Mouse (Mus musculus): ENCODE data around the gene Ypel1. TPM values are rescaled to one million over a fixed set of nuclear protein-coding genes. Genes with fewer than 3 reads are reported as not detected.

The Ypel1 gene
- polyA plus RNA-seq, 1 experiment from 2014 or later: 174 TPM

GRCm38 (mm10) chr16:17076869-17077268 is 7.4 kb downstream of the Ypel1 start:
- Histone ChIP-seq H3K4me2 (ENCODE audit: low read length) (no peak overlapping the region), H3K9me3 (ENCODE audit: control insufficient read depth, low read length) (no peaks in the 10 kb centered on the region), H3K4me1 (ENCODE audit: control insufficient read depth, insufficient read depth, low read length) (peaks cover 4% of the 10 kb centered on the region), H3K9ac (replicated peaks; ENCODE audit: low read length) (no peak overlapping the region), H3K27me3 (ENCODE audit: control insufficient read depth, insufficient read depth, low read length) (no peaks in the 10 kb centered on the region), H3K36me3 (ENCODE audit: control insufficient read depth, insufficient read depth, low read length) (peaks cover 69% of the 10 kb centered on the region), H3K4me3 (replicated peaks; ENCODE audit: low read depth, low read length) (no peak overlapping the region), H3K27ac (replicated peaks; ENCODE audit: low read depth, low read length) (no peak overlapping the region)
- ATAC-seq (ENCODE audit: low FRiP score, low TSS enrichment) (no peak), DNase-seq (no peak)

GRCm38 (mm10) chr16:17078101-17078500 is 8.6 kb downstream of the Ypel1 start:
- Histone ChIP-seq H3K4me1 (ENCODE audit: control insufficient read depth, insufficient read depth, low read length) (no peaks in the 10 kb centered on the region), H3K9ac (replicated peaks; ENCODE audit: low read length) (no peak overlapping the region), H3K4me3 (replicated peaks; ENCODE audit: low read depth, low read length) (no peak overlapping the region), H3K9me3 (ENCODE audit: control insufficient read depth, low read length) (no peaks in the 10 kb centered on the region), H3K27ac (replicated peaks; ENCODE audit: low read depth, low read length) (no peak overlapping the region), H3K27me3 (ENCODE audit: control insufficient read depth, insufficient read depth, low read length) (no peaks in the 10 kb centered on the region), H3K36me3 (ENCODE audit: control insufficient read depth, insufficient read depth, low read length) (peaks cover 77% of the 10 kb centered on the region), H3K4me2 (ENCODE audit: low read length) (no peak overlapping the region)
- no peak for ATAC-seq (ENCODE audit: low FRiP score, low TSS enrichment)
- whole genome bisulfite sequencing: 83% methylated on average over 7 of the region's 7 CpGs
- peak; percentile 30 for DNase-seq

DNA sequence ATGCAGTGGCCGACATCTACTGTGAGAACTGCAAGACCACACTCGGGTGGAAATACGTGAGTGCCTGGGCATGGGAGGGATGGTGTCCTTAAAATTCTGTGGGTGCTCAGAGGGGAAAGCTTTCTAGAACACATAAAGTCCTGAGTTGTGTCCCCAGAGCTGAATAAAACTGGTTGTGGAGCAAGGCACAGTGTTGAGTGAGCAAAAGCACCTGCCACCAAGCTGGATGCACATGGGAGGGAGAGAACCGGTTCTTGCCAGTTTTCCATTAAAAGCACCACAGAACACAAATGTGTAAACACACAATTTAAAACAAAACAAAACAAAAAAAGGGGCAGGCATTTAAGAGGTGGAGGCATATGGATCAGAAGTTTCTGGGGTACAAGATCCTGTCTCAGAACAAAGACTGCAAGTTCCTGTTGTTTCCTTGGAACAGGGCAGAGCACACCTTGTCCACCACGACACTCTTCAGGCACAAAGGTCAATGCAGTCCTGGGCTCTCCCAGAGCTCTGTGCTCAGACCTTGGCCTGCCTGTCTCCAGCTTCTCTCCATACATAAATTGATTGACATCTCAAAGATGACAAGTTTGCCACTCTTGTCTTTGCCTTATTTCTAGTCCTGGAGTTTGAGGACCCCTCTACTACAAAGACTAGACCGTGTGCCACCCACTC is 12.8 kb downstream of the Ypel1 start:
- peaks cover 86% of the 10 kb centered on the region for H3K36me3 ChIP-seq (ENCODE audit: control insufficient read depth, insufficient read depth, low read length)

DNA sequence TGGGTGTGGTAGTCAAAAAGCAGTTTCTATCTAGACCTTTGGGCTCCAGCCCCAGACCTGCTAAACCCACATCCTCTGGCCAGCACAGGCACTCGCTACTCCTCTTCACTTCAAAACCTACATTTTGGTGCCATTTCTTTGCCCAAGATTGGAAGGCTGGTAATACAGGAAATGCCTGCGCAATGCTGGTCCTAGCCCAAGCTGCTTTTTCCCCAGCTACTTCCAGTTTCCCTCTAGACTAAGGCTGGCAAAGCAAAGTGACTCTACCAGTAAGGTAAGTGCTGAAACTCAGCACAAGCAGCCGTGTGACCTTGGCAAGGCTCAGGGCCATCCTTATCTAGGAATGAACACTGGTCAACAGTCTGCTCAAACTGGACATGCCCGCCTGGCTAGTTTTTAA is 16.1 kb downstream of the Ypel1 start:
- Histone ChIP-seq H3K9me3 (ENCODE audit: control insufficient read depth, low read length) (no peaks in the 10 kb centered on the region), H3K4me3 (replicated peaks; ENCODE audit: low read depth, low read length) (no peak overlapping the region), H3K27ac (replicated peaks; ENCODE audit: low read depth, low read length) (no peak overlapping the region), H3K4me1 (ENCODE audit: control insufficient read depth, insufficient read depth, low read length) (no peaks in the 10 kb centered on the region), H3K36me3 (ENCODE audit: control insufficient read depth, insufficient read depth, low read length) (peaks cover 94% of the 10 kb centered on the region), H3K9ac (replicated peaks; ENCODE audit: low read length) (no peak overlapping the region), H3K4me2 (ENCODE audit: low read length) (no peak overlapping the region), H3K27me3 (ENCODE audit: control insufficient read depth, insufficient read depth, low read length) (no peaks in the 10 kb centered on the region)
- whole genome bisulfite sequencing: 94% methylated on average over 4 of the region's 4 CpGs
- no peak for ATAC-seq (ENCODE audit: low FRiP score, low TSS enrichment)
- no peak for DNase-seq

More for the DNA sequence above, 12.8 kb downstream of the Ypel1 start:
- Histone ChIP-seq H3K4me3 (replicated peaks; ENCODE audit: low read depth, low read length) (no peak overlapping the region), H3K27me3 (ENCODE audit: control insufficient read depth, insufficient read depth, low read length) (no peaks in the 10 kb centered on the region), H3K4me1 (ENCODE audit: control insufficient read depth, insufficient read depth, low read length) (no peaks in the 10 kb centered on the region), H3K9me3 (ENCODE audit: control insufficient read depth, low read length) (no peaks in the 10 kb centered on the region), H3K4me2 (ENCODE audit: low read length) (no peak overlapping the region), H3K27ac (replicated peaks; ENCODE audit: low read depth, low read length) (no peak overlapping the region), H3K9ac (replicated peaks; ENCODE audit: low read length) (no peak overlapping the region)
- DNase-seq (no peak), ATAC-seq (ENCODE audit: low FRiP score, low TSS enrichment) (no peak)
- WGBS: 89% methylated on average over 6 of the region's 6 CpGs

DNA sequence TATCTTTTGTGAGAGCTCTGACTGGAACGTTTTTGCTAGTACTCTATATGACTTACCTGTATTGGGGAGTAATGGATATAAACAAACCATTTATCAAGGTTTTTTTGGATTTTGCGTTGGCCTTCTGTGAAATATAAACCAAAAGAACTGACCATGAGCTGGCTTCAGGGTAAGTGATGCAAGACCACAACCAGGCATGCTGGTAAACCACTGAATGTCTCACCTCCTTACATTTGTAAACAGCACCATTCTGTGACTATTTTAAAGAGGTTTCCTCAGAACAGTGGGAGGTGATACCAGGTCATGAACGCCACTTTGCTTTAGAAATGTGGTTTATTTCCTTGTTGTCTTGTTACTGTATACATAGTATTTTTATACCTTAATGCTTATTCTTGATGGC is 16.7 kb downstream of the Ypel1 start:
- no peak for DNase-seq
- H3K36me3 ChIP-seq (ENCODE audit: control insufficient read depth, insufficient read depth, low read length): peaks cover 97% of the 10 kb centered on the region
- H3K27me3 ChIP-seq (ENCODE audit: control insufficient read depth, insufficient read depth, low read length): no peaks in the 10 kb centered on the region
- H3K27ac ChIP-seq (replicated peaks; ENCODE audit: low read depth, low read length): no peak overlapping the region
- ATAC-seq (ENCODE audit: low FRiP score, low TSS enrichment): no peak
- no peak overlapping the region for H3K4me2 ChIP-seq (ENCODE audit: low read length)
- no peak overlapping the region for H3K9ac ChIP-seq (replicated peaks; ENCODE audit: low read length)
- no peak overlapping the region for H3K4me3 ChIP-seq (replicated peaks; ENCODE audit: low read depth, low read length)
- WGBS: 94% methylated on average over 3 of the region's 3 CpGs
- H3K4me1 ChIP-seq (ENCODE audit: control insufficient read depth, insufficient read depth, low read length): no peaks in the 10 kb centered on the region
- H3K9me3 ChIP-seq (ENCODE audit: control insufficient read depth, low read length): no peaks in the 10 kb centered on the region

DNA sequence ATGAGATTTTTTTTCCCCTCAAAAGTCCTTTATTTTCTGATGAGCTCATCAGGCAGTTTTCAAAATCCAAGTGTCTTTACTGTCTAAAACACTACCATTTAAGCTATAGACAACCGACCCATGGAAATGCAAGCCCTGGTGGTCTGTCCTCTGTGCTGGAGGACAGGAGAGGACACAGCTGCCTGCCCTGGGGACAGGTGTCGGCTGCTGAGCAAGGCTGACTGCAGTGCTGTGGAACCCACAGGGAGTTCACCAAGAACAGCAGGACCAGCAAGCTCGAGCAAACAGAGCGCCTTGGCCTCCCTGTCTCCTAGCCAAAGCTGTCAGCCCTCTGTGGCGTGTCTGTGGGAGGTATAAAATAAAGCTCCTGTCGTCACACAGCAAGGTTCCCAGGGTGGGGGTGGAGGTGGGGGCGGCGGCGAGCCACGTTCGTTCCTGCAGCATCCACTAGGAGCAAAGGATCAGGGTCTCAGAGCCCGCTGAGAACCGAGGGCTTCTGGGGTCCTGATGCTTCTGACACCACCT is 17.2 kb downstream of the Ypel1 start:
- DNase-seq (no peak), ATAC-seq (ENCODE audit: low FRiP score, low TSS enrichment) (no peak)
- H3K27me3 ChIP-seq (ENCODE audit: control insufficient read depth, insufficient read depth, low read length): no peaks in the 10 kb centered on the region
- no peaks in the 10 kb centered on the region for H3K9me3 ChIP-seq (ENCODE audit: control insufficient read depth, low read length)
- H3K4me2 ChIP-seq (ENCODE audit: low read length): no peak overlapping the region
- no peak overlapping the region for H3K27ac ChIP-seq (replicated peaks; ENCODE audit: low read depth, low read length)
- H3K4me3 ChIP-seq (replicated peaks; ENCODE audit: low read depth, low read length): no peak overlapping the region
- H3K4me1 ChIP-seq (ENCODE audit: control insufficient read depth, insufficient read depth, low read length): no peaks in the 10 kb centered on the region
- peaks cover 97% of the 10 kb centered on the region for H3K36me3 ChIP-seq (ENCODE audit: control insufficient read depth, insufficient read depth, low read length)
- H3K9ac ChIP-seq (replicated peaks; ENCODE audit: low read length): no peak overlapping the region
- 77% methylated on average over 13 of the region's 13 CpGs for WGBS

DNA sequence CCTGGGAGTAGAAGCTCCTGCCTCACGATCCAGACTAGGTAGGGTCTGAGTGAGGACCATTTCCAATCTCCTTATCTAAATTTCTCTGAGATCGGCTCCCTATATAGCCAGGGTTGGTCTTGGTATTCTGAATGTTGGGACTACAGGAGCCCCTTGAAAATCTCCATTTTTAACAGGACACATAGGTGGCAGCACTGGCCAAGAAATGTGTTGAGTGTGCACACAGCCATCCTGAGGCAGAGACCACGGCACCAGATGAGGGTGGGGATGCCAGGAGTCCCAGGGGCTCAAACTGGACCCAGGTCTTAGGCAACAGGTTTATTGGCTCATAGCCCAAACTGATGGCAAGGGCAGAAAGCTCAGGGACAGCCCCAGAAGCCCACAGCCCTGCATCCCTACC is 18.9 kb downstream of the Ypel1 start:
- H3K4me2 ChIP-seq (ENCODE audit: low read length): no peak overlapping the region
- no peaks in the 10 kb centered on the region for H3K4me1 ChIP-seq (ENCODE audit: control insufficient read depth, insufficient read depth, low read length)
- H3K4me3 ChIP-seq (replicated peaks; ENCODE audit: low read depth, low read length): no peak overlapping the region
- 71% methylated on average over 3 of the region's 3 CpGs for WGBS
- no peak overlapping the region for H3K27ac ChIP-seq (replicated peaks; ENCODE audit: low read depth, low read length)
- H3K9me3 ChIP-seq (ENCODE audit: control insufficient read depth, low read length): no peaks in the 10 kb centered on the region
- ATAC-seq (ENCODE audit: low FRiP score, low TSS enrichment) (0 out of 2 replicates have a peak, but pooled peaks have one; percentile 11), DNase-seq (peak; percentile 46)
- H3K27me3 ChIP-seq (ENCODE audit: control insufficient read depth, insufficient read depth, low read length): no peaks in the 10 kb centered on the region
- peaks cover 99% of the 10 kb centered on the region for H3K36me3 ChIP-seq (ENCODE audit: control insufficient read depth, insufficient read depth, low read length)
- no peak overlapping the region for H3K9ac ChIP-seq (replicated peaks; ENCODE audit: low read length)

DNA sequence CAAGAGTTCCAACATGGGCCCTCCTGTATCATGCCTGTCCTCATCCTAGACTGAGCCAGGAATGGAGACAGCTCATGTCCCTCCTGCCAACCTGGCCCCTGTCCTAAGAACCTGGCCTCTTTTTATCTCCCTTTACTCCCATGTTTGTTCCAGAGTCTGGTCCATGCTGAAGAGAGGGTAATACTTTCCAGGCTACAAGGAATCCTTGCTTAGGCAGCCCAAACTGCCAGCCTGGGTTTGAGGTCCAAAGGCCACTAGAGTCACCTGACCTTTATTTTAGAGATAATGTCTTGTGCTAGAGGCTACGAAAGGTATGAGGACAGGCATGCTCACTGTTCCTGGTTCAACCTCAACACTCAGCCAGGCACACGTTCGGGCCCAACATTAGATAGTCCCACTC is 27.4 kb downstream of the Ypel1 start:
- Histone ChIP-seq H3K9ac (replicated peaks; ENCODE audit: low read length) (no peak overlapping the region), H3K27ac (replicated peaks; ENCODE audit: low read depth, low read length) (no peak overlapping the region), H3K36me3 (ENCODE audit: control insufficient read depth, insufficient read depth, low read length) (peaks cover 85% of the 10 kb centered on the region), H3K4me3 (replicated peaks; ENCODE audit: low read depth, low read length) (no peak overlapping the region), H3K4me1 (ENCODE audit: control insufficient read depth, insufficient read depth, low read length) (no peaks in the 10 kb centered on the region), H3K9me3 (ENCODE audit: control insufficient read depth, low read length) (no peaks in the 10 kb centered on the region), H3K4me2 (ENCODE audit: low read length) (no peak overlapping the region), H3K27me3 (ENCODE audit: control insufficient read depth, insufficient read depth, low read length) (no peaks in the 10 kb centered on the region)
- WGBS: 96% methylated on average over 3 of the region's 3 CpGs
- ATAC-seq (ENCODE audit: low FRiP score, low TSS enrichment) (no peak), DNase-seq (no peak)

GRCm38 (mm10) chr16:17102630-17103220 is 33.2 kb downstream of the Ypel1 start:
- ATAC-seq (ENCODE audit: low FRiP score, low TSS enrichment): no peak
- Histone ChIP-seq H3K27ac (replicated peaks; ENCODE audit: low read depth, low read length) (no peak overlapping the region), H3K4me2 (ENCODE audit: low read length) (no peak overlapping the region), H3K36me3 (ENCODE audit: control insufficient read depth, insufficient read depth, low read length) (peaks cover 84% of the 10 kb centered on the region), H3K4me3 (replicated peaks; ENCODE audit: low read depth, low read length) (no peak overlapping the region), H3K27me3 (ENCODE audit: control insufficient read depth, insufficient read depth, low read length) (no peaks in the 10 kb centered on the region), H3K4me1 (ENCODE audit: control insufficient read depth, insufficient read depth, low read length) (no peaks in the 10 kb centered on the region), H3K9me3 (ENCODE audit: control insufficient read depth, low read length) (no peaks in the 10 kb centered on the region), H3K9ac (replicated peaks; ENCODE audit: low read length) (no peak overlapping the region)
- WGBS: 69% methylated on average over 7 of the region's 7 CpGs
- DNase-seq: peak; percentile 40

Data from midbrain, embryonic 14.5 days (tissue).